Mouse (Mus musculus) limb, embryonic 15.5 days (tissue): Measurements from ENCODE around the gene Hmox1. TPM values are rescaled to one million over a fixed set of nuclear protein-coding genes. Genes with fewer than 3 reads are reported as not detected.

Experiments used
- ATAC-seq: fragments of 200-750 bp; cut with Nextera tagmentation; 2 replicates; pipeline ENCODE4 v1.8.0; 2017; ENCODE audit warnings: low read depth, moderate TSS enrichment; ENCODE audit not compliant: insufficient number of reproducible peaks, low FRiP score, low TSS enrichment
- H3K27ac ChIP-seq: fragments of 300-500 bp; sonication (generic); 2 replicates; pipeline ENCODE4 v1.5.1; 2015; ENCODE audit warnings: moderate library complexity, mild to moderate bottlenecking, inconsistent platforms
- H3K27me3 ChIP-seq: fragments of 300-500 bp; sonication (generic); 2 replicates; pipeline ENCODE4 v1.6.1; 2015; ENCODE audit warnings: inconsistent platforms
- H3K36me3 ChIP-seq: fragments of 300-500 bp; sonication (generic); 2 replicates; pipeline ENCODE4 v1.6.1; 2015; ENCODE audit warnings: inconsistent platforms
- H3K4me1 ChIP-seq: fragments of 300-500 bp; sonication (generic); 2 replicates; pipeline ENCODE4 v1.6.1; 2015; ENCODE audit warnings: inconsistent platforms
- H3K4me2 ChIP-seq: fragments of 300-500 bp; sonication (generic); 2 replicates; pipeline ENCODE4 v1.6.1; 2015; ENCODE audit warnings: mild to moderate bottlenecking, inconsistent platforms
- H3K4me3 ChIP-seq: fragments of 300-500 bp; sonication (generic); 2 replicates; pipeline ENCODE4 v1.5.1; 2015; ENCODE audit warnings: mild to moderate bottlenecking, inconsistent platforms
- H3K9ac ChIP-seq: fragments of 300-500 bp; sonication (generic); 2 replicates; pipeline ENCODE4 v1.6.1; 2015; ENCODE audit warnings: inconsistent platforms
- H3K9me3 ChIP-seq: fragments of 300-500 bp; sonication (generic); 2 replicates; pipeline ENCODE4 v1.6.1; 2016; ENCODE audit warnings: inconsistent platforms
- WGBS: fragments of 180-500 bp; shearing (Covaris S2); methylation state at CpG from one replicate; pipeline ENCODE4 v1.1.7; 2015; 5-methylcytosine and 5-hydroxymethylcytosine counted together
- polyA plus RNA-seq: library from polyadenylated mRNA; unstranded; fragments of >200 nt; fragmentation: Nextera tagmentation; extraction: Ambion mirVana; gene quantifications from 2 replicates; pipeline ENCODE4 v1.2.1, GENCODE M21; 2015

The Hmox1 gene
- polyA plus RNA-seq, 1 experiment from 2014 or later = 36.9 TPM

DNA sequence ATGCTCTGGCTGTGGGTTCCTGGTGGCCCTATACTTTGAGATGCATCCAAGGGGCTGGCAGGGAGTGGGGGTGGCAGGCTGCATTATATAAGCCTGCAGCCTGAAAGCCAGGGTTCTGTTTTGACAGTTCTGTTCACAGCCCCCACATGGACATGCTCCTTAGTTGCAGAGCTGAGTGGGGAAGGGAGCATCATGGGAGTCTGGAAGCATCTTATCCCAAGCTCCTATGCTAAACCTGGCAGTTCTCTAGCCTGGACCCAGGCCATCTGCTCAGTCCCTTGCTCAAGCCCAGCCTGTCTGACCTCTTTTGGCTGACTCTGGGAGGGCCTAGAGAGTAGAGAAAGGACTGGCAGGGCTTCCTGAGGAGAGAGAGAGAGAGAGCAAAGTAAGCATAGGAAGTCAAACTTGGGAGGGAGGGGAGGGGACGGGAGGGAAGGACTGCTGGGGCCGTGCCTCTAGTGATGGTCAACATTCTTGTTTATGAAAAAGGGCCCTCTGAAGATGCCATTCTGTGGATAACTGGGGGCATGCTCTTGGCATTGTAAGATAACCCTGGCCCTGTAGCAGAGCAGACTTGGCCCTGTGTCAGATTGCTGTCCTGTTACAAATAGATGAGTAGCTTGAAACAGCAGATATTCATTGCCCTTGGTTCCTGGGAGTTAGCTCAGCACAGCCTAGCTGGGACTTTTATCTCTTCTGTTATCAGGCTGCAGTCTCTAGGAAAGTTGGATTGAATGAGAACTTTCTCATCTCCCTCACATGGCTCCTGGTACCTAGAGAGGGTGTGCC is 41.4 kb downstream of the Hmox1 start:
- whole genome bisulfite sequencing = 67% methylated on average over 2 of the region's 2 CpGs
- Histone ChIP-seq H3K9ac (no peak overlapping the region), H3K4me3 (no peak overlapping the region), H3K4me1 (no peaks in the 10 kb centered on the region), H3K27me3 (no peaks in the 10 kb centered on the region), H3K27ac (no peak overlapping the region), H3K4me2 (no peak overlapping the region), H3K9me3 (no peaks in the 10 kb centered on the region), H3K36me3 (peaks cover 7% of the 10 kb centered on the region; the same call in 1 of the 2 replicates)
- ATAC-seq = no peak

DNA sequence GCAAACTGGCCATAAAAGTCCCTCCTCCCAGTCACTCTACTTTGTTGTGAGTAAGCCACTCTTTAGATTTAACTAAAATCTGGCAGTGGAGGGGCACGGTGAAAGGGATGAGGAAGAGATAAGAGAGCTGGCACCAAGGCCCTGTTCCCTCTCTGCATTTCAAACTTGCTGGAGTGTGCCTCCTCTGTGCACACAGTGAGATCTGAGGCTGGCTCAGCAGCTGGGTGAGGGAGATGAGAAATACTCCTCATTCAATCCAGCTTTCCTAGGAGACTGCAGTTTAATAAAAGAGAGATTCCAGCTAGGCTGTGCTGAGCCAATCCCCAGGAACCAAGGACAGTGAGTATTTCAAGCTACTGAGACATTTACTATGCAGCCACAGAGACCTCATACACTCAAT is 42.3 kb downstream of the Hmox1 start:
- Histone ChIP-seq H3K27me3 (no peaks in the 10 kb centered on the region), H3K36me3 (no peaks in the 10 kb centered on the region), H3K9me3 (no peaks in the 10 kb centered on the region), H3K27ac (no peak overlapping the region), H3K4me3 (no peak overlapping the region), H3K4me1 (no peaks in the 10 kb centered on the region), H3K9ac (no peak overlapping the region), H3K4me2 (no peak overlapping the region)
- 44% methylated on average over 1 of the region's 1 CpGs for WGBS
- ATAC-seq = no peak

DNA sequence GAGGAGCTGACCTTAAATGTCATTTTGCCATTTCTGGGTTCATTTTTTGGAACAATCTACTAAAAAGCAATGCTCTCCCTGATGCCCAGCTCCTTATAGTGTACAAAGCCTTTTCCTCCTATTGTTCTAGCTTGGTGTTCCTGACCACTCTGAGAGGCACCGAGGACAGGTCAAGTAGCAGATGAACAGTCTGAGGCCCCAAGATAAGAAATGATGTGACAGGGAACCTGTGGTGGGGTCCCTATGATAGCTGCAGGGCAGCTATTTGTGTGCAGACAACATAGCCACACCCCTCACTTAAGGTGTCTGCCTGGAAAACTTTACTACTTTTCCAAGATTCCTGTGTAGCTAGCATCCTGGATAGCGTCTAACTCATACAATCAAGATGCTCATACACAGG is 42.8 kb downstream of the Hmox1 start:
- Histone ChIP-seq H3K4me3 (no peak overlapping the region), H3K9me3 (no peaks in the 10 kb centered on the region), H3K4me1 (no peaks in the 10 kb centered on the region), H3K4me2 (no peak overlapping the region), H3K27ac (no peak overlapping the region), H3K27me3 (no peaks in the 10 kb centered on the region), H3K9ac (no peak overlapping the region), H3K36me3 (no peaks in the 10 kb centered on the region)
- WGBS = 72% methylated on average over 2 of the region's 2 CpGs
- ATAC-seq = no peak

- no peak for ATAC-seq
- 71% methylated on average over 3 of the region's 3 CpGs for WGBS
These were observed 44.1 kb downstream of the Hmox1 start for GRCm38 (mm10) chr8:75137536-75137935.

More at GRCm38 (mm10) chr8:75137536-75137935, 44.1 kb downstream of the Hmox1 start:
- Histone ChIP-seq H3K27ac (no peak overlapping the region), H3K9ac (no peak overlapping the region), H3K4me2 (no peak overlapping the region), H3K27me3 (no peaks in the 10 kb centered on the region), H3K4me1 (no peaks in the 10 kb centered on the region), H3K9me3 (no peaks in the 10 kb centered on the region), H3K36me3 (no peaks in the 10 kb centered on the region), H3K4me3 (no peak overlapping the region)

Other genes with a start within 250 kb of the Hmox1 start
- gene Isx, start 220.4 kb upstream of the Hmox1 start, polyA plus RNA-seq = 0.19 and 0.22 TPM in 2 replicates
- 31.3 and 37.7 TPM in 2 replicates for gene Hmgxb4, start 100.3 kb upstream of the Hmox1 start, polyA plus RNA-seq
- 45.1 and 56.1 TPM in 2 replicates for gene Tom1, start 59.9 kb upstream of the Hmox1 start, polyA plus RNA-seq
- 123 and 128 TPM in 2 replicates for gene Mcm5, start 15.9 kb downstream of the Hmox1 start, polyA plus RNA-seq
- 0.21 and 0.29 TPM in 2 replicates for gene Rasd2, start 120.3 kb downstream of the Hmox1 start, polyA plus RNA-seq